Mouse (Mus musculus): ENCODE measurements around the gene Oxsr1.
"Not testable (repeated sequence)": the region's sequence is repeated elsewhere in the genome, so short reads cannot be mapped to it uniquely, and the experiment has no call there.

Oxsr1 gene

GRCm38 (mm10) chr9:119322289-119323259 is at the start of gene Oxsr1:
Oxsr1 (minus strand) TSS chr9:119322427.
- peak; percentile 99 for DNase-seq (ENCODE audit: low spot score in 2 of 2)

GRCm38 (mm10) chr9:119371251-119371650 is 49.0 kb upstream of the Oxsr1 start:
- DNase-seq (ENCODE audit: low spot score in 2 of 2) = no peak

- DNase-seq (ENCODE audit: low spot score in 2 of 2) = not testable (repeated sequence)
These were observed 48.5 kb upstream of the Oxsr1 start for GRCm38 (mm10) chr9:119370770-119371169.

GRCm38 (mm10) chr9:119368367-119368766 is 46.1 kb upstream of the Oxsr1 start:
- DNase-seq (ENCODE audit: low spot score in 2 of 2) = no peak

GRCm38 (mm10) chr9:119365284-119365683 is 43.1 kb upstream of the Oxsr1 start, which contains the start of gene Slc22a14:
Slc22a14 (minus strand) TSS chr9:119365553.
- peak in 1 of 2 experiments; percentile 42 for DNase-seq (ENCODE audit: low spot score in 2 of 2)

- DNase-seq (ENCODE audit: low spot score in 2 of 2) = no peak
These were observed 41.0 kb upstream of the Oxsr1 start for GRCm38 (mm10) chr9:119363229-119363628.

GRCm38 (mm10) chr9:119361416-119361815 is 39.2 kb upstream of the Oxsr1 start:
- no peak for DNase-seq (ENCODE audit: low spot score in 2 of 2)

- no peak for DNase-seq (ENCODE audit: low spot score in 2 of 2)
These were observed 35.8 kb upstream of the Oxsr1 start for GRCm38 (mm10) chr9:119358058-119358429.

- peak; percentile 91 to 93 for DNase-seq (ENCODE audit: low spot score in 2 of 2)
These were observed 35.3 kb upstream of the Oxsr1 start, which contains the start of gene Xylb for GRCm38 (mm10) chr9:119357331-119358057. Xylb (plus strand) TSS chr9:119357381.

- no peak for DNase-seq (ENCODE audit: low spot score in 2 of 2)
These were observed 33.7 kb upstream of the Oxsr1 start for GRCm38 (mm10) chr9:119355943-119356342.

GRCm38 (mm10) chr9:119353926-119354325 is 31.7 kb upstream of the Oxsr1 start:
- DNase-seq (ENCODE audit: low spot score in 2 of 2) = no peak

- DNase-seq (ENCODE audit: low spot score in 2 of 2) = peak; percentile 71 to 74
These were observed 29.8 kb upstream of the Oxsr1 start for GRCm38 (mm10) chr9:119352060-119352459.

GRCm38 (mm10) chr9:119350947-119351705 is 28.9 kb upstream of the Oxsr1 start:
- DNase-seq (ENCODE audit: low spot score in 2 of 2) = no peak

- no peak for DNase-seq (ENCODE audit: low spot score in 2 of 2)
These were observed 28.3 kb upstream of the Oxsr1 start for GRCm38 (mm10) chr9:119350531-119350930.

- DNase-seq (ENCODE audit: low spot score in 2 of 2) = no peak
These were observed 24.1 kb upstream of the Oxsr1 start for GRCm38 (mm10) chr9:119346376-119346775.

GRCm38 (mm10) chr9:119342728-119343127 is 20.5 kb upstream of the Oxsr1 start:
- no peak for DNase-seq (ENCODE audit: low spot score in 2 of 2)

GRCm38 (mm10) chr9:119340909-119341816 is 18.9 kb upstream of the Oxsr1 start, which contains the start of gene Myd88:
Myd88 (minus strand) TSS chr9:119341411.
- peak; percentile 98 to 99 for DNase-seq (ENCODE audit: low spot score in 2 of 2)

GRCm38 (mm10) chr9:119340212-119340580 is 18.0 kb upstream of the Oxsr1 start:
- DNase-seq (ENCODE audit: low spot score in 2 of 2) = no peak

GRCm38 (mm10) chr9:119339558-119340211 is 17.5 kb upstream of the Oxsr1 start, which contains the start of gene Acaa1a:
Acaa1a (plus strand) TSS chr9:119339676.
- DNase-seq (ENCODE audit: low spot score in 2 of 2) = peak; percentile 75 to 80

GRCm38 (mm10) chr9:119339106-119339505 is 16.9 kb upstream of the Oxsr1 start:
- no peak for DNase-seq (ENCODE audit: low spot score in 2 of 2)

Measured in right cerebral cortex, postnatal 10 days (tissue).